Mouse (Mus musculus) adrenal gland, postnatal 10 days (tissue): ENCODE measurements around the gene Il12rb2. TPM values are rescaled to one million over a fixed set of nuclear protein-coding genes. Genes with fewer than 3 reads are reported as not detected.
A peak's percentile ranks its signal among the peaks of the same experiment; 100 is the strongest.

Source experiments
- DNase-seq: peaks from one replicate; pipeline ENCODE4 v3.0.0; 2021; ENCODE audit warnings: mixed read lengths
- long read RNA-seq, 2 experiments: library from polyadenylated mRNA; stranded (forward); transcript quantifications; one replicate each; pipeline ENCODE4 v2.0.0; 2021
- total RNA-seq, 2 experiments: library from RNA; stranded (reverse); gene quantifications; 2 replicates each; pipeline ENCODE4 v1.2.3; 2021

The Il12rb2 gene
- total RNA-seq = under 1 TPM; 0.15 to 0.21 TPM
- long read RNA-seq, experiment 1 = 0 reads
- long read RNA-seq, experiment 2 = 0 reads

- peak; percentile 7 for DNase-seq
Measured at GRCm38 (mm10) chr6:67375982-67376391, at the start of gene Il12rb2. Gene Il12rb2, minus strand, starts transcription at chr6:67376188.

GRCm38 (mm10) chr6:67421761-67422160 lies 45.8 kb upstream of the Il12rb2 start:
- no peak for DNase-seq

DNA sequence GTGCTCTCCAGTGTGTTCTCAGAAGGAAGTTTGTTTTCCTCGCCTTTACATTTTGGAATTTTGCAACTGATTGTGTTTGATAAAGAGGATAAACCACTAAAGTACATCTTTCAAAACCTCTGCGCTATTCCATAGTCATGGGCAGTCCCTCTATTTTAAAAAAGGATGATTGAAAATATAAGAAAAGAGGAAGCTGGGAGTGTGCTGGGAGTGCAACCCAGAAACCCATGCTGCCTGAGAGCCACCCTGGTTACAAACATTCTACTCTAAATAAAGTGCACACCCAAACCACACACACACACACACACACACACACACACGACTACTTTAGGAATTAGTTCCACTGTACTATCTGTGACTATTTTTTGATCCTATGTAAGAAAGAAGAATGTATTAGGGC lies 40.6 kb upstream of the Il12rb2 start:
- no peak for DNase-seq

- no peak for DNase-seq
Measured at GRCm38 (mm10) chr6:67415276-67415675, 39.3 kb upstream of the Il12rb2 start.

GRCm38 (mm10) chr6:67413378-67413777 lies 37.4 kb upstream of the Il12rb2 start:
- no peak for DNase-seq

GRCm38 (mm10) chr6:67405281-67405682 lies 29.3 kb upstream of the Il12rb2 start:
- no peak for DNase-seq

GRCm38 (mm10) chr6:67399551-67399950 lies 23.6 kb upstream of the Il12rb2 start:
- DNase-seq = no peak

- no peak for DNase-seq
Measured at GRCm38 (mm10) chr6:67365785-67366184, 10.2 kb downstream of the Il12rb2 start.

DNA sequence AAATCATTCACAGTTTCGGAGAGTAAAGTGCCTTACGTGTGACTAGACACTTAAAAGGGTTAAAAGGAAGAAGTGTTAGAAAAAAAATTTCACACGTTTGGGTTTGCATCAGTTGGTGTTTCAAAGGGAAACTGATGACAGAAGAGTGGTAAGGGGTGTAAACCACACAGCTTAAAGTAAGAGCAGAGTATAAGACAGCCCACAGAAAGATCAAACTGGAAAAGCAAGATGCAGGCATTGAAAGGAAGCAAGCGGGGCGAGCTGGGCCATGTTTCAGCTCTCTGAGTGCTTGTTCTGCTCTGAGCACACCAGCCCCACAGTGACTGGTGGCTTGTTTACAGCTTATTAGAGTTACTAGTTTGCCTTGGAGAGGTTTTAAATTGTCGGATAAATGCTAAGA lies 27.9 kb downstream of the Il12rb2 start:
- DNase-seq = no peak

DNA sequence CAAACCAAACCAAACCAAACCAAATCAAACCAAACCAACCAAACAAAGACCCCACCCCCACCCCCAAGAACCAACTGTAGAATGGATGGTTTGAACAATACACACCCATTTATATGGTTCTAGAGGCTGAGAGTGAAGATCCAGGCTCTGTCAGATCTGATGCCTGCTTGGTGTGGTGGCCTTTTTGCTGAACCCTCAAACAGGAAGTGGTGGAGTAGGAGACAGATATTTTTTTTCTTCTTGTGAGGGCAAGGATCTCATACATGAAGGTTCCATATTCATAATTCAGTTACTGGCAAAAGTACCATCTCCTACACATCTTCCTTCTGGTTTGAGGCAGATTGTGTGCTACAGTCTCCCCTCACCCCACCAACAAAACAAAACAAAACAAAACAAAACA lies 36.5 kb downstream of the Il12rb2 start:
- no peak for DNase-seq

DNA sequence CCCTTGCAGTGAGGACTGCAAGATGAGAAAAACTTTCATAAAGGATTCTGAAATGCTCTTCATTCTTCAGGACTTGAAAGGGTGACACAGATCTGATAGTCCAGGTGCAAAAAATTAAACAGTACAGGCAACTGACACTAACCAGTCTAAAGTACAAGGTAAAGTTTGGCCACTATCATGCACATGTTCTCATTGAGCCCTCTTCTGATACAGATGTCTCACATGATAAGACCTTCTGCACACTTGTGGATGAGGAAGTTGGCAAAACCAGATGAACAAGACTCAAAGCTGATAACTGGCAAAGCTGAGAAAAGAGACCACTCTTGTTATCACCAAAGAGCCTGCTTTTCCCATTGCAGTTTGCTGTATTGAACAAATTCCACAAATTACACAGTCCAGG lies 38.0 kb downstream of the Il12rb2 start:
- no peak for DNase-seq

GRCm38 (mm10) chr6:67323788-67324187 lies 52.2 kb downstream of the Il12rb2 start:
- DNase-seq = no peak

DNA sequence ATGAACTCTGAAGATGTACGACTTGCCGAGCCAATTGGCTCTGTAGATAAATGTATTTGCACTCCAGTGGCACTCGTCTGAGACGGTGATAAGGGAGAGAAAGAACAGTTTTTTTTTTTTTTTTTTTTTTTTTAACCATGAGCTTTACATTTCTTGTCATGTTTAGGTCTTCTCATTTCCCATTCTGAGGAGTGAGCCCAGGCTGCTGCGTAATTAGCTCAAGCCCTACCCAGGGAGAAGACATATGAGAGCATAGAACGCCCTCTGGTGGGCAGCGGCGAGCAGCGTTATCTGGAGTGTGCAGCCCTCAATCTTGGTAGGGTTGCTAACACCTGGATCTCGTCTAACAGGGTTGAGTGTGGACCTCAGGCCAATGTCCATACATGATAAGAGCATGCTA lies 57.5 kb downstream of the Il12rb2 start:
- peak; percentile 85 for DNase-seq

DNA sequence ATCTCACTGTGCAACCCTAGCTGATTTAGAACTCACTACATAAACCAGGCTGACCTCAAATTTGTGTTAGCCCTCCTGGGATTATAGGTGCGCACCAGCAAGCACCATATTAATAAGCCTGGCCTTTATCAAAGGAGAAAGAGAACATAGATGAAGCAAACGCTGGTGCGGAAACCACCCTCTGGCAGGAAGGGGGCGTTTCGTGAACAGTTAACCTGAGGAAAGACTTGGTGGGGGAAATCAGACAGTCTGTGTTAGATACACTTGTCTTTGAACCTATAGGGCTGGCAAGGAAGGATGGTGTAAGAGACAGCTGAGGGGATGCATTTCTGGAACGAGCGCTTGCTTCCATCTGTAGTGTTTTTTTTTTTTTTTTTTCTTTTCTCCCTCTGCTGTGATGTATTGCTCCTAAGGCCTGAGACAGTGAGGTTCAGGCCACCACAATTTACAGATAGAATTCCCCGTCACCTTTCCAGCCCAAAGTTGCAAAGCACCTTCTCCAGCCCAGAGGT lies 58.1 kb downstream of the Il12rb2 start:
- DNase-seq = no peak

GRCm38 (mm10) chr6:67317068-67317467 lies 58.9 kb downstream of the Il12rb2 start:
- no peak for DNase-seq

DNA sequence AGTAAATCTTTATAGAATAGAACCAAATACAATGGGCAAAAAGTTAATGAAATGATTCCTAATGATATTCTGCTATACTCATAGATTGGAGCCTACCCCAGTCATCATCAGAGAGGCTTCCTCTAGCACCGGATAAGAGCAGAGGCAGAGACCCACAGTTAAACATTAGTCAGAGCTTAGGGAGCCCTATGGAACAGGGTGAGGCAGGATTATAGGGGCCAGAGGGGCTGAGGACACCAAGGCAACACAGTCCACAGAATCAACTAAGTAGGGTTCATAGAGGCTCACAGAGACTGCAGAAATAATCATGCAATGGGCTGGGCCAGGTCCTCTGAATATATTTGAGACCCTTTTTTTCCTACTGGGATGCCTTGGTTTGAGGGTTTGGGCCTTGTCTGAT lies 61.3 kb downstream of the Il12rb2 start:
- no peak for DNase-seq

DNA sequence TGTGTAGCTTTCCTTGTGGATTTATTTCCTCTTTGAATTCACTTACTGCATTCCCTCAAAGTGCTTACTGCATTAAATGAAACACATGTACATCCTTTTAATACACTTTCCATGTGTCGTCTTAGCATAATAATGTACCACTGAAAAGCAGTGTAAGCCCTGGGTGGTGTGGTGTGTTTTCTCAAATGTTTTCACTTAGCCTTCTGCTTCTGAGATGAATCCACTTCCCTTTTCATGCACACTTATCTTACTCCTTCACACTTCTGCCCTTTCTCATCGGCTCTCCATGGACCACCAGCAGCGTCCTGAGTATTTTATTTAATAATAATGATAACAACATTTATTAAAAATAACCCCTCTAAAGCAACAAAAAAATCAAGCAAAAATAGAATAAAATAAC lies 66.2 kb downstream of the Il12rb2 start:
- no peak for DNase-seq

DNA sequence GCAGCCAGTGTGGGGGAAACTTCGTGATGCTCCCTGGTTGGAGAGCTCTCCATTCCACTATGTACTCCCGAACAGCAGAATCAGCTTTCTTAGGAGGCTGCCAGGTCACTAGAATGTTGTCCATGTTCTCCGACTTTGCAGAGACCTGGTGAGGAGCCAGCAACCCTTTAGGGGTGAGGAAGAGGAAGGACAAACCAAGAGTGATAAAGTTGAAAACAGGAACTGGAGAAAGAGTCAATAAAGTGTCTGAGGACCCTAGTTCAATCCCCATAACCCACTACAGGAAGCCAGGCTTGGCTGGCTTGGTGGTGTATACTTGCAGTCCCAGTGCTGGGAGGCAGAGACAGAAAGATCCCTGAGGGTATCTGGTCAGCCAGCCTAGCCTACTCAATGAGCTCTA lies 67.0 kb downstream of the Il12rb2 start:
- DNase-seq = no peak

GRCm38 (mm10) chr6:67303210-67303609 lies 72.8 kb downstream of the Il12rb2 start:
- no peak for DNase-seq

DNA sequence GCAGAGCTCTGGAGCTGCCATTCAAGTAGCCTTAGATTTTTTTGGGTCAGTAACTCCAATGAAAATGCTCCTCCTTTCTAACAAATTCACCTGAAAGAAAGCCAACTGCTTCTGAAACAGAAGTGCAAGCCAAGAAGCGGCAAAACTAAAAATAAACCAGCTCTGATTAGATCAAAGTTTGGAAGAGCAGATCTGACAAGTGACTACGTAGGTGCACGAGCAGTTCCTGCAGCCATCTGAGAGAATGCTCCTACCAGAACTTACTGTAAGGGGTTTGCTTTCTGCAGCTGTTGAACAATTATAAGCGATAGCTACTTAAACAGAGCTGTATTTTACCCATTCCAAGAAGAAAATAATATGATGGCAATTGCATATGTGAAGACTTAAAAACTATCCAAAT lies 73.5 kb downstream of the Il12rb2 start:
- no peak for DNase-seq

- DNase-seq = no peak
Measured at GRCm38 (mm10) chr6:67301230-67301629, 74.8 kb downstream of the Il12rb2 start.

- no peak for DNase-seq
Measured at GRCm38 (mm10) chr6:67300710-67301163, 75.3 kb downstream of the Il12rb2 start.

- no peak for DNase-seq
Measured at GRCm38 (mm10) chr6:67300300-67300699, 75.7 kb downstream of the Il12rb2 start.

DNA sequence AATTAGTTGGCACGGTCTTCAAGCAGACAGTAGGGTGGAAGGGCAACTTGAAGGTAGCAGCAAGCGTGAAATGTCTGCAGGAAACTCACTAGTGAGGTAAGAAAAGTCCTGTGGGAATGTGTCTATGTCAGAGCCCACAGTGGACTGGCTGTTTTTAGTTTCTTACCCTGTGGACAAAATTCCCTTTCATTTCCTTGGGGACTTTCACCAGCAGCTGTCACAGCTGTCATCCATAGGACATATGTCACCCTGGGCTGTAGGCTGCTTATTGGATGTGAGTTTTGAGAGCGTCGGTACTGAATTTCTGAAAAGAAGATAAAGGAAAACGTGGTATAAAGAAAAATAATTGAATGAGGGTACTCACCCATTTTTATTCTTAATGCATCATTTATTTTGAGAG lies 77.2 kb downstream of the Il12rb2 start:
- DNase-seq = no peak

GRCm38 (mm10) chr6:67296126-67296525 lies 79.9 kb downstream of the Il12rb2 start:
- no peak for DNase-seq
